Mouse (Mus musculus): ENCODE data around the gene Dcaf4.

DNA sequence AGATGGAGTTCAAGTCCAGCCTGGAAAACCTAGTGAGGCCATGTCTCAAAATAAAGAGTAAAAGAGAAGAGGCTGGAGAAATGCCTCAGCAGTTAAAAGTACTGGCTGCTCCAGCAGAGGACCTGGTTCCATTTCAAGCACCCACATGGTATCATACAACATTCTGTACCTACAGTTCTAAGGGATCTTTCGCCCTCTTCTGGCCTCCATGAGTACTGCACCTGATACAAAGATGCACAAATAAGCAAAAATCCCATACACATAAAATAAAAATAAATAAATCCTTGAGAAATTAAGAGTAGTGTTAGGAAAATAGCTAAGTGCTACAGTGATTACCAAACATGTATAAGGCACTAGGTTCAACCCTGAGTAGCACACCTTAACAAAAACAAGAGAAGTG is 28.7 kb upstream of the Dcaf4 start:
- TF ChIP-seq FOSL1 (IDR thresholded peaks at IDR 0.05; ENCODE audit: insufficient read depth, low read length, poor library complexity, severe bottlenecking) (no peak), MAX (IDR thresholded peaks at IDR 0.05) (no peak), MYOG (IDR thresholded peaks at IDR 0.05; ENCODE audit: control insufficient read depth, extremely low read depth, insufficient read length) (no peak), CTCF (IDR thresholded peaks at IDR 0.05; ENCODE audit: control insufficient read depth, insufficient read depth, insufficient read length) (no peak)
